Mouse (Mus musculus) erythroblast, embryonic 14.5 days (primary cell): ENCODE data around the gene Naa10.
A peak's percentile ranks its signal among the peaks of the same experiment; 100 is the strongest.

Experiments used
- GATA1 ChIP-seq: IDR thresholded peaks from 2 replicates; pipeline ENCODE4 v1.6.1; 2012; ENCODE audit warnings: low read length, inconsistent platforms, mixed read lengths
- TAL1 ChIP-seq: IDR thresholded peaks from 3 replicates; pipeline ENCODE4 v1.6.1; 2012; ENCODE audit warnings: low read length, inconsistent platforms, mixed read lengths

GRCm38 (mm10) chrX:73970781-73971180 lies 49.0 kb upstream of the Naa10 start:
- TF ChIP-seq GATA1 (0 out of 2 replicates have a peak, but pooled peaks have one; percentile 41), TAL1 (peak; percentile 41; the same call in 2 of the 3 replicates)
